Mouse (Mus musculus): ENCODE data around the gene Timp3. TPM values are rescaled to one million over a fixed set of nuclear protein-coding genes. Genes with fewer than 3 reads are reported as not detected.

Timp3 gene
- polyA plus RNA-seq, 3 experiments from 2014 or later, result not detected

DNA sequence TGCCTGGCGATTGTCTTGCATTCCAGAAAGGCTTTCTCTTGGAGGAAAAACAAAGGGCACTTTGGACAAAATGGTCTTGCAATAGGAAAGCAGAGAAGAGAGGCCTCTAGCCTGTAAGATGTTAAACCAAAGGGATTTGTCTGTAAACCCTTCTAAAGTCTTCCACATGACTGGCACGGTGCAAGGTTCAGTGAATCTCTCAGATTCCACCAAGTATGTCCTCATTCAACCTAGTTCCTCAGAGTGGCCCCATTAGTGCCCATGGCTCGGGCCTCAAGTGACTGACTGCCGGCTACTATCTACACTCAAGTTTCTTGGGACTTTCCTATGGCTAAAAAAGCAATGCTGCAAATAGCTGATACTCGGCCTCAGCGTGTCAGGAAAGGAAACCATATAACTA is 1.8 kb upstream of the Timp3 start:
- ATAC-seq, result no peak

- ATAC-seq, result no peak
Measured at GRCm38 (mm10) chr10:86299795-86300194, 377 bp upstream of the Timp3 start.

GRCm38 (mm10) chr10:86301117-86301490 is 932 bp downstream of the Timp3 start:
- ATAC-seq, result no peak

- no peak for ATAC-seq
Measured at GRCm38 (mm10) chr10:86301593-86302317, 1.6 kb downstream of the Timp3 start.

- ATAC-seq, result no peak
Measured at GRCm38 (mm10) chr10:86302318-86302648, 2.1 kb downstream of the Timp3 start.

DNA sequence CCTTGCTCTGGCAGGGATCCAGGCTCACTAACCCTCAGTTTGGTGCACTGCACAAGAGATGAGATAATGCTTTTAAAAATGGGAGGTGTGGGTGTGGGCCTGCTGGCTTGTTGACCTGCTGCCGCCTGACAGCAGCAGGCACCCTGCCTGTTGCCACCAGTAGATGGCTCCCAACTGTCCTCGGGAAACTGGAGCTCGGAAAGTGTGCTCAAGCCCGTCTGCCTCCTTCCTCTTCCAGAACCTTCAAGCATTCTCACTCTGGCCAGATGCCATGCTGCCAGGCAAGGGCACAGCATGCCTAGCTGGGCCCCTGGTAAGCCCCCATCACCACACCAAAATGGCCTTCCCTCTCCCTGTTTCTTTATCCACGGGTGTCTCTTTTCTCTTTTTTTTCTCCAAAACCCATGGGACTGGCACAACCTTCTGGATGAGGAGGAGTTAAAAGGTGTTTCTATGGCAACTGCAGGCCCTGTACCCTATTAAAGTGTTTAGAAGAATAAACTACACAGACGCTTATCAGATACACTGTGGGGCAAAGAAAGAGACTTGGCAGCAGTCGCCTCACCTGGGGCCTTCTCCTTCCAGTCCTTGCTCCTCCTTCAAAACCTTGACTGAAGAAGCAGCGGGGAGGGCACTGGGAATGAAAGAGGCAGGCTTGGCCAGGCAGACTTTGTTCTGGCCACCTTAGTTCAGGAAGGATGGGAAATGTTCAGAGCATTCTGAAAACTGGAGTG is 2.8 kb downstream of the Timp3 start:
- ATAC-seq, result no peak

DNA sequence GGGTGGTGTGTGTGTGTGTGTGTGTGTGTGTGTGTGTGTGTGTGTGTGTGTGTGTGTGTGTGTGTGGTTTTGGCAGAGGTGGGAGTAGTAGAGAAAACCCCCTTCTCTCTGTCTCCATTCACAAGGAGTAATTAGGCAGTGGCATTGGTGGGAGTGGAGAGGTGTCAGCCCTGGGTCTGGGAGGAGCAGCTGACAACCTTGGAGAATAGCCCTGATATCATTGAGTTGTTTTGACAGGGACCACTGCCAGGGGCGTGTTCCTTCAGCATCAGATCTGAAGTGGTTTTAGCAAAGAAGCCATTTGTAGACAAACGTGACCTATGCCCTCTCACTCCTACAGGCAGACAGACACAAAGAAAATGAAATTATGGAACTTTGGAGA is 3.3 kb downstream of the Timp3 start:
- no peak for ATAC-seq

DNA sequence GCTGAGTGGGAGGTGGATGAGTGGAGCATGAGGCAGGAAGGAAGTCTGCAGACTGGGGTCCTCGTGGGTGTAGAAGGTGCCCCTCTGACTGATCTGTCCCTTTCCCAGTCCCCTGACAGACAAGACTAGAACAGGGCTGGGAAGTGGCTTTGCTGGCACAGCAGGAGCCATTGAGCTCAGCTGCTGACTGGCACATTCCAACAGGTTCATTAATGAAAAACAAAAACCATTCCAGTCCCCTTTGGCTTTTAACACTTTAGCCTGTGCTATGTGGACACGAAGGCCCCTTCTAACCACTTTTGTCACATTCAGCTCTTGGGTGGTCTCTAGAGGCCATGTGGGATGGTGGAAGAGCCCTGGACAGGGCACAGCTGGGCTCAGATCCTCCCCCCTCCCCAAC is 4.4 kb downstream of the Timp3 start:
- ATAC-seq, result no peak

DNA sequence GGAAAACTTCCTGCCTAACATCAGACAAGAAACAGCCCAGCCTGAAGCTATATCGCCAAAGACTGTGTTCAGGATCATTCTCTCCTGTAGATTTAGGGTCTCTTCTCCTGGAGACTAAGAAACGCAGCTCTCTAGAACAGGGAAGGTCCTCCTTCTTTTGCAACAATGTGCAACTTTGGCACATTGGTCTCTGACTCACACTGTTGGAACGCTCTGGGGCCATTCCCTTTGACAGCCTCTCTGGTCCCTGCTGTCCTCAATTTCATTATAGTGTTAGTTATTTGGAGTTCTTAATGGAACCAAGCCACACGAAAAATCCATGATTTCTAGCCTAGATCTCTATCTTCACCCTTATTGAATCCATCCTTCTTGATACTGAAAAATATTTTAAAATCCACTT is 7.1 kb downstream of the Timp3 start:
- no peak for ATAC-seq

- ATAC-seq, result no peak
Measured at GRCm38 (mm10) chr10:86310527-86310926, 10.4 kb downstream of the Timp3 start.

DNA sequence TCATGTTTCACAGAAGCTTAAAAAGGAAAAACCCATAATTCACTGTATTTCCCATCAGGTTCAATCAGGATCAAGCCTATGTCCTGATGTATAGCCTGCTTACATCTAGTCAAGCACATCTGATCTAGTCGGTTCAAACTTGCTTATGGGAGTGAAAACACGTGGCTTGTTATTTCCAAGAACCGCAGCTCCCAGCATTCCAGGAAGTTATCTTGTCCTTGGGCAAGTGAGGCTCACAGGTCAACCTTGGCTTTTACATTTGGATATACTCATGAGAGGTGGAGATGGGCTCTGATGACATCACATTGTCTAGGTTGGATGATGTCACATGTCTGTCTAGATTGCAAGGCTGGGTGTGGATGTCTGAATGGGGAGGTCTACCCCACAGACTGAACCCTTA is 12.8 kb downstream of the Timp3 start:
- ATAC-seq, result no peak

- ATAC-seq, result no peak
Measured at GRCm38 (mm10) chr10:86313448-86313847, 13.3 kb downstream of the Timp3 start.

GRCm38 (mm10) chr10:86315513-86315912 is 15.3 kb downstream of the Timp3 start:
- no peak for ATAC-seq

GRCm38 (mm10) chr10:86317633-86318032 is 17.5 kb downstream of the Timp3 start:
- ATAC-seq, result no peak

DNA sequence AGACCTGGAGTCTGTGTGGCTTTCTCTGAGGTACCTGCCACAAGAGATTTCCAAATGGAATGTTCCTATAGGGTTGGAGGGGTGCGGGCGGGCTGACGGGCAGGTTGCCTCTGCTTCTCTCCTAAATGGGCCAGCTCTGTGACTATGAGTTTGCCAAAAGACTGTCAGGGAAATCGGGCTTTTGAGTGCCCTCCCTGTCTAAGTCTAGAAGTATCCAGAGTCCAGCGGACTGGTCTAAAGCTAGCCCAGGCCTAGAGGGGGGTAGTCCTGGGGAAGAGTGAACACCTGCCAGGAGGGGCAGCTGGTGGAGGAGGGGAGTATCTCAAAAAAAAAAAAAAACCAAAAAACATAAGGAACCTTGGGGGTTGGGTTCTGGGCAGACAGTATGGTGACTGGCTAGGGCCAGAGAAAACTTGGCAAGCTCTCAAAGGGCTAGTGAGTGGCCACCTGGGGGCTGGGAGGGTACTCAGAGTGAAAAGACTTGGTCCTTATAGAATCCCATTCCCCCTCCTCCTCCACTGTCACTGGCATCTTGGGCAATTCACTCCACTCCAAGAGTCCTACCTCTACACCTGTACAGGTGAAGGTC is 18.5 kb downstream of the Timp3 start:
- ATAC-seq, result no peak

- no peak for ATAC-seq
Measured at GRCm38 (mm10) chr10:86319526-86319925, 19.4 kb downstream of the Timp3 start.

DNA sequence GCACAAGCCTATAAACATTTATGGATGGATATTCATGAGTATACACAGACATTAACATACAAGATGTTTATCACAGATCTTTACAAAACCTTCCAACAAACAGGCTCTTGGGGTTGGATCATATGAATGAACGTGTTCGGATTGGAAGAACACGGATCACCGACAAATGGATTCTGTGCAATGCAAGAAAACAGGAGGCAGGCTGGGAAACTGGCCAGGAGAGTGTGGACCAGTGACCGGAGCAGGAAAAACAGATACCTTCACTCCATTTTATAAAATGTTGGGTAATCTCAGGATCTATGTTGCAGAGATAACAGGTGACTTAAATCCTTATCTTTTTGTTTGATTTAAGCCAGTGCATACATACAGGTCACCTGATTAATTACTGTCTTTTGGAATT is 20.0 kb downstream of the Timp3 start:
- no peak for ATAC-seq

DNA sequence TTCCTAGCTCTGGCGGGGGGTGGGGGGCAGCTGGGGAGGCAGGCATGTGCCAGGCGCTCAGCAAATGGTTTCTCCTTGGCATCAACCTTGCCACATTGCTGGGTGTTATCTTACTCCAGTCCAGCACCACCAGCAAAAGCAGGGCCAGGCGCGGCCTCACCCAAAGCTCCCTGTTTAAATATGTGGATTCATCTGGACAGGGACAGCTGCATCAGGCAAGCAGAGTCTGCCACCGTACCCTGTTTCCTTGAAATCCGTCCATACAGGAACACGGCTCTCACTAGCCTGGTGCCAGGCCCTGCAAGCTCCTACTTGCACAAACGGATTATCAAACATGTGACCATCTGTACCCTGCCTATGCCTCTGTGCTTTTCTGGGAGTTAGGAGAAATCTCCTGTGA is 21.0 kb downstream of the Timp3 start:
- no peak for ATAC-seq

- no peak for ATAC-seq
Measured at GRCm38 (mm10) chr10:86322006-86322405, 21.8 kb downstream of the Timp3 start.

DNA sequence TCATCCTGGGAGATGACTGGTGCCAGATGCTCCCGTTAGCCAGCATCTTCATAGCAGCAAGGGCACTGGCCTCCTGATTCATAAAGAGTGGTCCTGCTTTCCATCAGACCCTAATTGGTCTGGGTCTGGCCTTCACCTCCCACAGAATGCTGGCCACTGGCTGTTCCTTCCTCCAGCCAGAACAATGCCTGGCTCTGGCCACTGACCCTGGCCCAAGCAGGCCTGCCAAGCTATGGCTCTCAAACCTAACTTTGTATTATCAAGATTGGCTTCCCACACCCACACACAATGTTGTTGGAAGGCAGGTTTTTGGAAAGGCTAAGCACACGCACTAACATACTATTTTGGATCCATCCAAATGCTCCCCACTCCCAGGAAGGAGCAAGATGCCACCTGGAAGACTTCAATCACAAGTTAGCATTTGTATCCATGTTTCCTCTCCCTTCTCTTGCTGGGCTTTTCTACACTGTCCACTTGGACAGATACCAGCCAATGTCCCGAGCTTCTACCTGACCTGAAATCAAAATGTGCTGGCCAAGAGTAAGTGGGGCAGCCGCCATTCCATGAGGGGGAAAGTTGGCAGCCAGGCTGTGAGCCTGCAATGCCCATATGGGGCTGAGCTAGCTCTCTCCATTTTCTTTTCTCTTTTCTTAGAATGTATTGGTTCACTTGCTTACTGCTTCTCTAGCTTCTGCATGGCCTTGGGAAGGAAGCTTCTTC is 23.3 kb downstream of the Timp3 start:
- ATAC-seq, result no peak

DNA sequence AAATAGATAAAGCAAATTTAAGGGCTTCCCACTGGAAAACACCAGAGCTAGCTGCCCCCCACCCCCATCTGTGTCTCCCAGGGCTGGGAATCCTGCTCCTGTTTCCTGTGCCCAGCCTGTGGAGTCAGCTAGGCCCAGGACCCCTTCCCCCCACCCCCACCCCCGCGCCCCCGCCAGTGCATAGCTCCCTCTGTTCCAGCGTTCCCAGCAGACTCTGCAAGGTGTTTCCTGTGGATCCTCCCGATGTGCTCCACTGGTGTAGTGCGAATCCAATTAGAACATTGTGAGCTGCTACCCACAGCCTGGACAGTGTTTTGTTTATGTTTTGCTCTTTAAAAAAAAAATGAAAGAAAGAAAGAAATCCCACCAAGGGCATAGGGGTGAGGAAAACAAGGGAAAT is 25.1 kb downstream of the Timp3 start:
- ATAC-seq, result no peak

GRCm38 (mm10) chr10:86328143-86328542 is 28.0 kb downstream of the Timp3 start:
- no peak for ATAC-seq

DNA sequence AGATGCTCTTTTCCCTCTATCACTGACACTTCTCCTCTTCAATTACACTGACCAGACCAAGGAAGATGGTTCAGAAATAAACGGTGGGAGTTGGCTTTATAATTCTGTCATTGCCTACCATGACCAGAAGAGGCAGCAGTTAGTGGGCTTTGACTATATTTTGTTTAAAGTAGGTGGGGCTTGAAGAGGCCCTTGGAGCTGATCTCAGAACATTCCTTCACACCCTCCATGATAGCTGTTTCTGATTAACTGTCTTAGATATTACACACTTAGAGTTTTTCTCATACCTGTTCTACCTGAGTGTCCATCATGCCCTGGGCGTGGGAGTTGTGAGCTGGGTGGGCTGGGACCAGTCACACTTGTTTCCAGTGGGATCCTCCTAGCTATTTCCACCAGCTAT is 28.5 kb downstream of the Timp3 start:
- ATAC-seq, result no peak
